Mouse (Mus musculus) ES-Bruce4 (cell line): ENCODE data around the gene Tas2r136. TPM values are rescaled to one million over a fixed set of nuclear protein-coding genes. Genes with fewer than 3 reads are reported as not detected.

Source experiments
- H3K27ac ChIP-seq: 2 replicates; pipeline ENCODE4 v1.5.1; 2012; ENCODE audit warnings: low read length, inconsistent platforms; ENCODE audit not compliant: insufficient read depth
- H3K27me3 ChIP-seq: 2 replicates; pipeline ENCODE4 v1.6.1; 2012; ENCODE audit warnings: mild to moderate bottlenecking, low read length, inconsistent platforms; ENCODE audit not compliant: control insufficient read depth, poor library complexity, insufficient read depth, severe bottlenecking
- H3K36me3 ChIP-seq: 2 replicates; pipeline ENCODE4 v1.6.1; 2012; ENCODE audit warnings: inconsistent platforms, mild to moderate bottlenecking, low read length, moderate library complexity; ENCODE audit not compliant: control insufficient read depth, poor library complexity, insufficient read depth, severe bottlenecking
- H3K4me1 ChIP-seq: one replicate; pipeline ENCODE4 v1.8.1; 2011; ENCODE audit warnings: low read length; ENCODE audit not compliant: control insufficient read depth, insufficient read depth
- H3K4me3 ChIP-seq: 2 replicates; pipeline ENCODE4 v1.5.1; 2011; ENCODE audit warnings: low read depth, mild to moderate bottlenecking, low read length
- H3K9ac ChIP-seq: 2 replicates; pipeline ENCODE4 v1.6.1; 2012; ENCODE audit warnings: low read depth, mild to moderate bottlenecking, inconsistent platforms; ENCODE audit not compliant: poor library complexity, severe bottlenecking
- H3K9me3 ChIP-seq: replicated peaks from 2 replicates; pipeline ENCODE4 v1.6.1; 2012; ENCODE audit warnings: mild to moderate bottlenecking, low read length, inconsistent platforms; ENCODE audit not compliant: control insufficient read depth, poor library complexity, insufficient read depth, severe bottlenecking
- CTCF ChIP-seq: IDR thresholded peaks from one replicate; pipeline ENCODE4 v1.8.1; 2011; ENCODE audit warnings: low read depth, low read length
- EP300 ChIP-seq: IDR thresholded peaks from 2 replicates; pipeline ENCODE4 v1.6.1; 2011; ENCODE audit warnings: low read depth, low read length; ENCODE audit not compliant: insufficient read depth
- POLR2A ChIP-seq: IDR thresholded peaks from one replicate; pipeline ENCODE4 v1.8.1; 2011; ENCODE audit warnings: low read length; ENCODE audit not compliant: insufficient read depth
- polyA plus RNA-seq: library from polyadenylated mRNA; stranded (reverse); fragments of >200 nt; gene quantifications from 2 replicates; pipeline ENCODE4 v1.2.4, GENCODE M21; 2011; ENCODE audit warnings: low read depth; ENCODE audit not compliant: missing spikeins, insufficient read depth, insufficient read length

The Tas2r136 gene
- polyA plus RNA-seq, result not detected in 2 replicates

- Histone ChIP-seq H3K9me3 (no peaks in the 10 kb centered on the region), H3K4me1 (no peaks in the 10 kb centered on the region), H3K4me3 (no peak within 1 kb of the TSS), H3K9ac (no peak within 1 kb of the TSS), H3K27me3 (no peaks in the 10 kb centered on the region), H3K27ac (no peak within 1 kb of the TSS), H3K36me3 (no peaks in the 10 kb centered on the region)
- TF ChIP-seq POLR2A, result no peak
- no peak for TF ChIP-seq CTCF
- TF ChIP-seq EP300, result no peak
These were observed at the start of gene Tas2r136 for GRCm38 (mm10) chr6:132778062-132778461. Tas2r136 (minus strand) TSS chr6:132778162.

GRCm38 (mm10) chr6:132802518-132802917 is 24.6 kb upstream of the Tas2r136 start, which contains the start of gene Tas2r117:
Tas2r117 (plus strand) TSS chr6:132802818.
- Histone ChIP-seq H3K36me3 (no peaks in the 10 kb centered on the region), H3K9ac (no peak within 1 kb of the TSS), H3K27me3 (no peaks in the 10 kb centered on the region), H3K9me3 (no peaks in the 10 kb centered on the region), H3K4me1 (no peaks in the 10 kb centered on the region), H3K4me3 (no peak within 1 kb of the TSS), H3K27ac (no peak within 1 kb of the TSS)
- TF ChIP-seq POLR2A (no peak), CTCF (no peak), EP300 (no peak)

GRCm38 (mm10) chr6:132795393-132795792 is 17.4 kb upstream of the Tas2r136 start:
- Histone ChIP-seq H3K9ac (no peak overlapping the region), H3K27me3 (no peaks in the 10 kb centered on the region), H3K4me3 (no peak overlapping the region), H3K4me1 (no peaks in the 10 kb centered on the region), H3K36me3 (no peaks in the 10 kb centered on the region), H3K9me3 (peaks cover 5% of the 10 kb centered on the region), H3K27ac (no peak overlapping the region)
- TF ChIP-seq CTCF (no peak), EP300 (no peak), POLR2A (no peak)

- Histone ChIP-seq H3K9me3 (no peaks in the 10 kb centered on the region), H3K36me3 (no peaks in the 10 kb centered on the region), H3K27me3 (no peaks in the 10 kb centered on the region), H3K4me1 (no peaks in the 10 kb centered on the region), H3K9ac (no peak within 1 kb of the TSS), H3K4me3 (no peak within 1 kb of the TSS), H3K27ac (no peak within 1 kb of the TSS)
- no peak for TF ChIP-seq CTCF
- no peak for TF ChIP-seq POLR2A
- no peak for TF ChIP-seq EP300
These were observed 16.1 kb downstream of the Tas2r136 start, which contains the start of gene Tas2r102 for GRCm38 (mm10) chr6:132761831-132762230. Tas2r102 (plus strand) TSS chr6:132762131.

- Histone ChIP-seq H3K4me3 (no peak within 1 kb of the TSS), H3K4me1 (no peaks in the 10 kb centered on the region), H3K9ac (no peak within 1 kb of the TSS), H3K27ac (no peak within 1 kb of the TSS), H3K36me3 (no peaks in the 10 kb centered on the region), H3K27me3 (no peaks in the 10 kb centered on the region), H3K9me3 (no peaks in the 10 kb centered on the region)
- TF ChIP-seq POLR2A (no peak), EP300 (no peak), CTCF (no peak)
These were observed 23.5 kb downstream of the Tas2r136 start, which contains the start of gene Tas2r124 for GRCm38 (mm10) chr6:132754430-132754829. Tas2r124 (plus strand) TSS chr6:132754730.

GRCm38 (mm10) chr6:132750206-132750605 is 27.8 kb downstream of the Tas2r136 start:
- no peaks in the 10 kb centered on the region for H3K36me3 ChIP-seq
- no peak overlapping the region for H3K27ac ChIP-seq
- TF ChIP-seq POLR2A (no peak), EP300 (no peak), CTCF (no peak)
- no peaks in the 10 kb centered on the region for H3K27me3 ChIP-seq
- no peaks in the 10 kb centered on the region for H3K9me3 ChIP-seq
- no peaks in the 10 kb centered on the region for H3K4me1 ChIP-seq
- no peak overlapping the region for H3K4me3 ChIP-seq
- H3K9ac ChIP-seq, result no peak overlapping the region

GRCm38 (mm10) chr6:132737935-132738334 is 40.0 kb downstream of the Tas2r136 start, which contains the start of gene Tas2r115:
Tas2r115 (minus strand) TSS chr6:132738035.
- Histone ChIP-seq H3K27ac (no peak within 1 kb of the TSS), H3K27me3 (no peaks in the 10 kb centered on the region), H3K4me1 (no peaks in the 10 kb centered on the region), H3K4me3 (no peak within 1 kb of the TSS), H3K36me3 (no peaks in the 10 kb centered on the region), H3K9me3 (no peaks in the 10 kb centered on the region), H3K9ac (no peak within 1 kb of the TSS)
- no peak for TF ChIP-seq POLR2A
- TF ChIP-seq EP300, result no peak
- TF ChIP-seq CTCF, result no peak

Other genes starting within 250 kb of the Tas2r136 start
- not detected in 2 replicates for gene Prh1, start 208.4 kb downstream of the Tas2r136 start, polyA plus RNA-seq
- not detected in 2 replicates for gene Prp2, start 182.2 kb downstream of the Tas2r136 start, polyA plus RNA-seq
- gene A630073D07Rik, start 126.6 kb downstream of the Tas2r136 start, polyA plus RNA-seq, result not detected in 2 replicates
- not detected in 2 replicates for gene Tas2r120, start 121.2 kb downstream of the Tas2r136 start, polyA plus RNA-seq
- gene Tas2r121, start 77.2 kb downstream of the Tas2r136 start, polyA plus RNA-seq, result not detected in 2 replicates
- gene Tas2r122, start 66.2 kb downstream of the Tas2r136 start, polyA plus RNA-seq, result not detected in 2 replicates
- gene Tas2r115, start 40.1 kb downstream of the Tas2r136 start, polyA plus RNA-seq, result not detected in 2 replicates
- not detected in 2 replicates for gene Tas2r124, start 23.4 kb downstream of the Tas2r136 start, polyA plus RNA-seq
- not detected in 2 replicates for gene Tas2r102, start 16.0 kb downstream of the Tas2r136 start, polyA plus RNA-seq
- not detected in 2 replicates for gene Tas2r117, start 24.7 kb upstream of the Tas2r136 start, polyA plus RNA-seq
- gene Tas2r123, start 69.0 kb upstream of the Tas2r136 start, polyA plus RNA-seq, result not detected in 2 replicates
- not detected in 2 replicates for gene Tas2r116, start 77.3 kb upstream of the Tas2r136 start, polyA plus RNA-seq
- gene Tas2r110, start 89.8 kb upstream of the Tas2r136 start, polyA plus RNA-seq, result not detected in 2 replicates
- not detected in 2 replicates for gene Tas2r113, start 114.8 kb upstream of the Tas2r136 start, polyA plus RNA-seq
- not detected in 2 replicates for gene Tas2r125, start 131.5 kb upstream of the Tas2r136 start, polyA plus RNA-seq
- gene Tas2r129, start 172.9 kb upstream of the Tas2r136 start, polyA plus RNA-seq, result not detected in 2 replicates
- gene Tas2r131, start 179.8 kb upstream of the Tas2r136 start, polyA plus RNA-seq, result not detected in 2 replicates
- not detected in 2 replicates for gene Tas2r109, start 202.8 kb upstream of the Tas2r136 start, polyA plus RNA-seq